ENCODE assay signal across 8 mouse cellular contexts in the genomic region with DNA sequence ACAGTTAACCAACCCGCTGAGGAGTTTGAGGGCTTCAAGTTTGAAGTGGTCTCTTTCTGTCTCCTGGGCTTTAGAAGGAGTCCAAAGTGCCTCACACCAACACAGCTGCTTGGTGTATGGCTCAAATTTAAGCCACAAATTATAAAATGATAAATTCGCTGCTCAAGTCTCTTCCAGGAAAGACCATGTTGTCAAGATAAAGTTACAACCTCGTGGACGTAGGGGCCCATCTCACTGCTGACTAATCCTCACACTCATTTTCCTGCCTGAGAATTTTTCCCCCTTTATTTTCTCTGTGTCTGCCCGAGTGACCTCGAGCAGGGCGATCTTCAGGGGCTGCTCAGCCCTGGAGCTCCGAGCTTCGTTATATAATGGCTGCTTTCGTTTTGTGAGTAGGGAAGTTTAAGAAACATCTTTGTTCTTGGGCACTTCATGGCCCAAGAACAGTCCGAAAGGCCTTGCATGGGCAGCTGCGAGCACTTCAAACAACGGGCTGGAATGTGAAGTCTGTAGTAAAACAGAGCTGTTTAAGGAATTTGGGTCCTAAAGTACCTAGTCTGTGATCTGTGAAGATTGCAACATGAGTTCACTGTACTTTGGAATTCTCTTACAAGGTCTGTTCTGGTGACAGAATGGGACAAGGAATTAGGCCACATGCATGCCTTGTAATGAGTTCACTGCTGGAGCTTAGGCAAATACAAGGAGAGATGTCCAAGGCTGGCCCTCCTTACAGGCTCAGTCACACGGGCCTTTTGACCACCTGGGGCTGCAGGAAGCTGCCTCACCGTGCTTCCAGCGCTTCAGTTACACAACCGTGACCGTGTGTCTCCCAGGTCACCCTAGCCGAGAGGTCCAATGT. TPM values are rescaled to one million over a fixed set of nuclear protein-coding genes. Genes with fewer than 3 reads are reported as not detected.
A peak's percentile ranks its signal among the peaks of the same experiment; 100 is the strongest.
DNase-seq lines count a peak whose midpoint lies in the region; ATAC-seq lines count a peak whose summit lies in the region.

No protein-coding gene starts in this region.

- no peaks in the 10 kb centered on the region for H3K27me3 ChIP-seq in hindbrain, embryonic 15.5 days

- WGBS in hindbrain, embryonic 15.5 days, result 63% methylated on average over 19 of the region's 19 CpGs

- H3K4me2 ChIP-seq in hindbrain, embryonic 15.5 days, result 0 out of 2 replicates have a peak overlapping the region, but pooled peaks have one; percentile 57

- H3K36me3 ChIP-seq in hindbrain, embryonic 15.5 days, result no peaks in the 10 kb centered on the region

- H3K4me3 ChIP-seq in hindbrain, embryonic 15.5 days, result no peak overlapping the region

- H3K4me1 ChIP-seq in hindbrain, embryonic 15.5 days (replicated peaks), result peaks cover 17% of the 10 kb centered on the region

- H3K9me3 ChIP-seq in hindbrain, embryonic 15.5 days, result no peaks in the 10 kb centered on the region

- ATAC-seq in hindbrain, embryonic 15.5 days (ENCODE audit: low FRiP score, low read depth), result no peak

- peak; percentile 68 for DNase-seq in adrenal gland, adult 2 months
- no peak for DNase-seq in adrenal gland, postnatal 25 days
- peak; percentile 52 for DNase-seq in NIH3T3 (ENCODE audit: low read depth)
- peak; percentile 59 to 71 for DNase-seq in lung, adult 18-20 months
- DNase-seq in B cell, adult 2 months, result no peak
- no peak for DNase-seq in frontal cortex, postnatal 14 days (ENCODE audit: low spot score in 2 of 2)
- DNase-seq in ovary, adult 18-20 months (ENCODE audit: low spot score), result no peak

- H3K9ac ChIP-seq in hindbrain, embryonic 15.5 days, result no peak overlapping the region

- 0 out of 2 replicates have a peak overlapping the region, but pooled peaks have one; percentile 62 for H3K27ac ChIP-seq in hindbrain, embryonic 15.5 days (replicated peaks)

RNA-seq across cellular contexts. Expression of gene Eml4, which starts 27.1 kb away (rescaled TPM):
- 10 to 100 TPM; 16.3 to 18.7 TPM for total RNA-seq in adrenal gland, adult 2 months (2021)
- polyA plus RNA-seq in adrenal gland, adult 2 months (2012; rRNA removed), result 3.2 and 3.8 TPM in 2 replicates
- 25.9 and 28.0 TPM in 2 replicates for total RNA-seq in adrenal gland, postnatal 25 days (2021)
- 31.0 and 32.6 TPM in 2 replicates for polyA plus RNA-seq in hindbrain, embryonic 15.5 days (2015; fragmentation: Nextera tagmentation; extraction: Ambion mirVana)

Comparison
In these comparisons a context has a peak if more than half of its experiments do, and no peak if none do; other contexts are left out.
1. DNase-seq: peak in adrenal gland, adult 2 months (single experiment), NIH3T3 (single experiment) and lung, adult 18-20 months (2 of 2); none in adrenal gland, postnatal 25 days (single experiment), B cell, adult 2 months (0 of 2), frontal cortex, postnatal 14 days (0 of 2) and ovary, adult 18-20 months (single experiment).